Mouse (Mus musculus) kidney, postnatal 4 days (tissue): Measurements from ENCODE around the gene F2.

Experiments used
- DNase-seq, 2 experiments: peaks; one replicate each; pipeline ENCODE4 v3.0.0; 2021; ENCODE audit warnings: mixed read lengths in 2 of 2

Gene F2

GRCm38 (mm10) chr2:91636229-91636628 is at the start of gene F2:
Gene F2, minus strand, starts transcription at chr2:91636414.
- no peak for DNase-seq

- no peak for DNase-seq
These were observed 47.7 kb upstream of the F2 start for GRCm38 (mm10) chr2:91683919-91684318.

- peak; percentile 56 to 71 for DNase-seq
These were observed 46.6 kb upstream of the F2 start for GRCm38 (mm10) chr2:91682850-91683249.

GRCm38 (mm10) chr2:91676961-91677360 is 40.7 kb upstream of the F2 start:
- no peak for DNase-seq

GRCm38 (mm10) chr2:91676420-91676819 is 40.2 kb upstream of the F2 start:
- no peak for DNase-seq

- no peak for DNase-seq
These were observed 38.7 kb upstream of the F2 start for GRCm38 (mm10) chr2:91674895-91675294.

GRCm38 (mm10) chr2:91673587-91673986 is 37.4 kb upstream of the F2 start:
- no peak for DNase-seq

DNA sequence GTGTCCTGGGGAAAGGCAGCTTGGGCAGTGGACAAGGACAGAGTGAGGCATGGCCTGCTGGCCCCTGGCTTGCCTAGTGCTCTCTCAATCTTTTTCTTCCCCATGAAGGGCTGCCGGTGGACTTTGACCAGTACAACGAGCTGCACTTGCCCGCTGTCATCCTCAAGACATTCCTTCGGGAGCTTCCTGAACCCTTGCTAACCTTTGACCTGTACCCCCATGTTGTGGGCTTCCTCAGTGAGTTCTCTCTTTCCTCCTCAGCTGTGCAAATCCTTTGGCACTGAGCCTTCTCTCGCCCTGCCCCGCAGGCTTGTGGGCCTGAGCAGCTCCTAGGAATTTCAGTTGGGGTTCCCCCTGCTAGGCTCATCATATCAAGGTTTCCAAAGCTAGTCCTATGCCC is 33.8 kb upstream of the F2 start:
- no peak for DNase-seq

DNA sequence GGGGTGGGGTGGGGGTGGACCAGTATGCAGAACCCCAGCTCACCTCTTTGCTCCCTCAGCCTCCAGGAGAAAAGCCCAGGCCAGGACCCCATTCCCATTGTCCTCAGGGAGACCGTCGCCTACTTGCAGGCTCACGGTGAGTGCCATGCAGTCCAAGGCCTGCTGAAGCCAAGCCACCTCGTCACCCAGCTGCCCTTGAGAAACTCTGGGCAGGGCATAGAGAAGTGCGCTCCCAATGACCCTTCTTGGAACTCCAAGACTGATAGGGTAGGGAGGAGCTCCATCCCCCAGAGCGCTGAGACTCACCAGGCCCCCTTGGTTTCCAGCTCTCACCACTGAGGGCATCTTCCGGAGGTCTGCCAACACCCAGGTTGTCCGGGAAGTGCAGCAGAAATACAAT is 33.1 kb upstream of the F2 start:
- no peak for DNase-seq

DNA sequence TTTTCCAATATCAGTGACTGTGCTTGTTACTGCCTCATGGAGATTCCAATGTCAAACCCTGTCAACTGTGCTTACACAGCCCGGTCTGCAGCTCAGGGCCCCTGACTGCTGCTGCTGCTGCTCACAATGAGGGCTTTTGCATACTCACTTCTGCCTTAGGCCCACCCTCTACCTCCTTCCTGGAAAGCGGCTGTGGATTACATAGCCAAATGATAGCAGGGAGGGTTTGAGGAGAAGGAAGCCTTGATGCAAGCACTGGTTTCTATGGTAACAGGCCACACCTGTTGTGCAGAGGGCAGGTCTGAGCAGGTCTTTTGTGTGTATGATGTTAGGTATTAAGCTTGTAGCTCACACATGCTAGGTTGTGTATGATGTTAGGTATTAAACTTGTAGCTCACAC is 31.5 kb upstream of the F2 start:
- DNase-seq: no peak

DNA sequence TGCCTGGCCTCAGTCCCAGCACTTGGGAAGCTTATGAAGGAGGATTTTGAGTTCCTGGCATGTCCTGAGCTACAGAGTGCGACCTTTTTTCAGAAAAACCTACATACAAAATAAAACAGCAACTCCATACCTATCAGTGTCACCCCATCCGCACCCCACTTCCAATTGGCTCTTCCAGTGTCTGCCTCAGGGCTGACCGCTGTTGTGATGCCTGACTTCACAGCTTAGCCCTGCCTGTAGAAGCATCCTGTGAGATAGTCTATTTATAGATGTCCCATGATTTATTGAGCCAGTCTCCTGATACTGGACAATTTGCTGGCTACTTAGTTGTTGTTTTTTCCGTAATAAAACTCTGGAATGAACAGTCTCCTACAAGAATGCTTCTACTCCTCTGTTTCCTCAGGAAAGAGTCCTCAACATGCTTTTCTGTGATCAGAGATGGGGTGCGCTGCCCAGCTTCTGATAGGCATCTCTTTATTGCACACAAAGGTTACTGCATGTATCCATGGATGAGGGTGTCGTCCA is 30.2 kb upstream of the F2 start:
- no peak for DNase-seq

GRCm38 (mm10) chr2:91664780-91665179 is 28.6 kb upstream of the F2 start:
- DNase-seq: no peak

DNA sequence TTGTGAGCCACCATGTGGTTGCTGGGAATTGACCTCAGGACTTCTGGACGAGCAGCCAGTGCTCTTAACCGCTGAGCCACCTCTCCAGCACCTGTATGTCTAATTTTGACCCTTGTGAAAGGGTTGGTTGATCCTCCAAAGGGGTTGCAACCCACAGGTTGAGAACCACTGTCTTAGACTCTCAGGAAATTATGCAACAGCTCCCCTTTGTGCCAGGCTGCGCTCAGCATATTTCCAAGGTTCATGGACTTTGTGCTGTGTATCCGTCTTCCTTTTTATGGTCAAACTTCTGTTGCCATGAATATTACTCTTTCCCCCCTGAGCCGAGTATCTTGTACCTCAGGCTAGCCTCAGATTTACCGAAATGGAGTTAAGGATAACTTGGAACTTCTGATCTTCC is 24.8 kb upstream of the F2 start:
- DNase-seq: no peak

DNA sequence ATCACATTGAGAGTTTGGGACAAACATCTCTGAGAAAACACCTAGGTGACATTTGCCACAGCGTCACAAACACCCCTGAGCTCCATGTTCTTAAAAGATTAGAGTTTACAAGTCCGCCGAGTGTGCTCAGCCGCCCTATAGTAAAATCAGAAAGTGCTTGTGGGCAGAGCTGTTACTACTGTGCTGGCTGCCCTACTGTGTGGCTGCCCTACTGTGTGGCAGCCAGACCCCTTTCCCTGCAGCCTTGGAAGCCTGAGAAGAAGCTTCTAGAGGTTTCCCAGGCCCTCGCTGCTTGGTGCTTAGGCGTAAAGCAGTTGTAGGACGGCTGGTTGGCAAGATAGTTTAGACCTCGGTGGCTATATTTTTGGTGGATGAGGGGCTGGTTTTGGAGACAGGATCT is 23.4 kb upstream of the F2 start:
- DNase-seq: no peak

GRCm38 (mm10) chr2:91656774-91657173 is 20.6 kb upstream of the F2 start:
- peak; percentile 39 to 58 for DNase-seq

- no peak for DNase-seq
These were observed 19.6 kb upstream of the F2 start for GRCm38 (mm10) chr2:91655827-91656226.

DNA sequence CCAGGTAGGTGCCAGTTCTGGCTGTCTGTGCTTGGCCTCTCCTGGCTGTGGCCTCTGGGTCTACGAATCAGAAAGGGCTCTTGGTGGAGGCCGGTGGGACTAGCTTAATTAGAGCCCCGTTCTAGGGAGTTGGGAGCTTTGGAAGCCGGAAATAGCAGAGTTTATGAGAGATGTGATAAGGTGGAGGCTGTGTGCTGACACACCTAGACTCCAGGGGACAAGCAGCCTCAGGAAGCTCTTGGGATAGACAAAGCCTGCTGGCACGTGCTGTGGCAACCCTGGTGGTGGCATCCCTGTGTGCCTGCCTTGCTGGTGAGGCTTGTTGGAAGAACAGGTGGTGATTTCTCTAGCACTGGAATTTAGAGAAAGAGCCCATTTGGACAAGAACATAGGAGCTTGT is 19.2 kb upstream of the F2 start:
- no peak for DNase-seq

DNA sequence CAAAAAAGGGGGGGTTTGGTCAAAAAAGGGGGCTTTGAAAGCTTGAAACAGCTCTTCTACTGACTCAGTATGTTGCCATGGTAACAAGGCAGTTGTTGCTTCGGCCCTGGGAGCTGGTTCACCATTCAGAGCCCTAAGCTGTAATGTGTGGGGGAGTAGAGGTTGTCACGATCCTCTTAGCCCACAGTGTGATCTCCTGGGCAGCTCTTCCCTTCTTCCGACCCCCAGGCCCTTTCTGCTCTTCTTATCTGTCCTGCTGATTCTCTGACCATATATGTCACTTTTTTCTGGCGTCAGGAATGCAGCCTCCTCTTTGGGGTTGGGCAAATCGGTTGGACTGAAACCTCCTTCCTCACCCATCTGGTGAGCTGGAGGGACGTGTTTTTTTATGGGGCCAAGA is 16.6 kb upstream of the F2 start:
- DNase-seq: no peak

GRCm38 (mm10) chr2:91651458-91652258 is 15.4 kb upstream of the F2 start:
- peak in 1 of 2 experiments; percentile 33 for DNase-seq

GRCm38 (mm10) chr2:91650360-91650995 is 14.3 kb upstream of the F2 start:
- no peak for DNase-seq

- peak; percentile 98 to 99 for DNase-seq
These were observed 13.5 kb upstream of the F2 start, which contains the start of the genes Zfp408 and Arhgap1 for GRCm38 (mm10) chr2:91649553-91650359. Gene Zfp408, minus strand, starts transcription at chr2:91649791. Gene Arhgap1, plus strand, starts transcription at chr2:91649860.

- DNase-seq: peak; percentile 24 to 43
These were observed 12.9 kb upstream of the F2 start for GRCm38 (mm10) chr2:91649152-91649551.

GRCm38 (mm10) chr2:91646733-91647132 is 10.5 kb upstream of the F2 start:
- DNase-seq: peak; percentile 78
